Comparison of ENCODE assay signal across 8 mouse cellular contexts in genomic region chr7:25424429-25424828, GRCm38 (mm10). TPM values are rescaled to one million over a fixed set of nuclear protein-coding genes. Genes with fewer than 3 reads are reported as not detected.
DNase-seq lines count a peak whose midpoint lies in the region; ATAC-seq and TF ChIP-seq lines count a peak whose summit lies in the region.

No protein-coding gene starts in this region.

- H3K4me1 ChIP-seq in MEL (ENCODE audit: control insufficient read depth in 1 of 2, insufficient read depth in 2 of 2, low read length in 2 of 2): no peaks in the 10 kb centered on the region
- no peaks in the 10 kb centered on the region for H3K4me1 ChIP-seq in forebrain, embryonic 11.5 days (replicated peaks; ENCODE audit: control insufficient read depth, insufficient read depth, low read length)
- H3K4me1 ChIP-seq in hindbrain, embryonic 15.5 days (replicated peaks): no peaks in the 10 kb centered on the region; the same call in 1 of the 2 replicates

- TF ChIP-seq EP300 in MEL (IDR thresholded peaks at IDR 0.05; ENCODE audit: low read depth in 1 of 2, low read length in 2 of 2): no peak

- ATAC-seq in forebrain, embryonic 11.5 days (replicated peaks; ENCODE audit: low FRiP score): peak; percentile 42; the same call in 1 of the 2 replicates
- ATAC-seq in hindbrain, embryonic 15.5 days (ENCODE audit: low FRiP score, low read depth): peak; percentile 29; the same call in 1 of the 2 replicates
- ATAC-seq in megakaryocyte, adult 5-6 weeks (ENCODE audit: poor library complexity, severe bottlenecking): peak; percentile 83

- H3K4me3 ChIP-seq in MEL (ENCODE audit: control insufficient read depth in 1 of 2, insufficient read depth in 1 of 2, low read depth in 2 of 2, low read length in 2 of 2): no peak overlapping the region
- H3K4me3 ChIP-seq in forebrain, embryonic 11.5 days (ENCODE audit: low read depth, low read length): no peak overlapping the region
- no peak overlapping the region for H3K4me3 ChIP-seq in hindbrain, embryonic 15.5 days

- no peak overlapping the region for H3K27ac ChIP-seq in MEL (ENCODE audit: control insufficient read depth, low read depth, low read length)
- no peak overlapping the region for H3K27ac ChIP-seq in forebrain, embryonic 11.5 days (ENCODE audit: low read depth, low read length)
- H3K27ac ChIP-seq in hindbrain, embryonic 15.5 days (replicated peaks): no peak overlapping the region

- H3K79me2 ChIP-seq in MEL (ENCODE audit: control insufficient read depth, insufficient read depth, low read length, poor library complexity): no peaks in the 10 kb centered on the region

- peak; percentile 87 for TF ChIP-seq RAD21 in MEL (IDR thresholded peaks at IDR 0.05; ENCODE audit: low read depth, low read length)

- no peaks in the 10 kb centered on the region for H3K9me3 ChIP-seq in MEL (replicated peaks; ENCODE audit: insufficient read depth, low read length)
- H3K9me3 ChIP-seq in forebrain, embryonic 11.5 days (ENCODE audit: control insufficient read depth, low read length): no peaks in the 10 kb centered on the region
- H3K9me3 ChIP-seq in hindbrain, embryonic 15.5 days: no peaks in the 10 kb centered on the region

- no peak overlapping the region for H3K9ac ChIP-seq in MEL (ENCODE audit: control insufficient read depth, low read depth, low read length, poor library complexity, severe bottlenecking)
- no peak overlapping the region for H3K9ac ChIP-seq in forebrain, embryonic 11.5 days (ENCODE audit: low read length)
- H3K9ac ChIP-seq in hindbrain, embryonic 15.5 days: no peak overlapping the region

- H3K36me3 ChIP-seq in MEL (ENCODE audit: control insufficient read depth in 1 of 2, insufficient read depth in 2 of 2, low read length in 2 of 2): no peaks in the 10 kb centered on the region
- H3K36me3 ChIP-seq in forebrain, embryonic 11.5 days (ENCODE audit: control insufficient read depth, insufficient read depth, low read length): no peaks in the 10 kb centered on the region
- no peaks in the 10 kb centered on the region for H3K36me3 ChIP-seq in hindbrain, embryonic 15.5 days

- WGBS in forebrain, embryonic 11.5 days: 37% methylated on average over 4 of the region's 4 CpGs
- 37% methylated on average over 4 of the region's 4 CpGs for WGBS in hindbrain, embryonic 15.5 days

- no peak overlapping the region for H3K4me2 ChIP-seq in forebrain, embryonic 11.5 days (ENCODE audit: low read depth, low read length, severe bottlenecking)
- no peak overlapping the region for H3K4me2 ChIP-seq in hindbrain, embryonic 15.5 days

- TF ChIP-seq POLR2A in MEL (IDR thresholded peaks at IDR 0.05; ENCODE audit: control insufficient read depth in 1 of 2, insufficient read depth in 1 of 2, low read depth in 1 of 2, low read length in 2 of 2, poor library complexity in 1 of 2): no peak

- TF ChIP-seq CTCF in MEL (IDR thresholded peaks at IDR 0.05 in 2 of 3, conservative IDR thresholded peaks at IDR 0.05 in 1 of 3; ENCODE audit: control insufficient read depth in 1 of 3, insufficient read depth in 1 of 3, low read depth in 2 of 3, low read length in 3 of 3, poor library complexity in 1 of 3, severe bottlenecking in 1 of 3): peak; percentile 69 to 91 (median 78)

- no peaks in the 10 kb centered on the region for H3K27me3 ChIP-seq in MEL (ENCODE audit: control insufficient read depth in 1 of 2, insufficient read depth in 2 of 2, low read length in 2 of 2)
- no peaks in the 10 kb centered on the region for H3K27me3 ChIP-seq in forebrain, embryonic 11.5 days (ENCODE audit: control insufficient read depth, insufficient read depth, low read length)
- H3K27me3 ChIP-seq in hindbrain, embryonic 15.5 days: no peaks in the 10 kb centered on the region

- peak; percentile 84 for DNase-seq in MEL (ENCODE audit: low read depth, low spot score)
- peak; percentile 28 for DNase-seq in brain, embryonic 18.5 days (ENCODE audit: low read depth, low spot score)
- DNase-seq in forebrain, embryonic 11.5 days (ENCODE audit: low spot score): peak; percentile 86
- peak; percentile 53 to 72 for DNase-seq in layer of hippocampus, postnatal 36 days
- peak; percentile 63 for DNase-seq in right cerebral cortex, postnatal 25 days
- peak; percentile 34 to 86 for DNase-seq in urinary bladder, postnatal 4 days (ENCODE audit: low spot score in 2 of 2)

TF ChIP-seq in MEL, 35 proteins besides CTCF, POLR2A, EP300 and RAD21:
- TF ChIP-seq ZC3H11A (IDR thresholded peaks at IDR 0.05; ENCODE audit: low read depth, low read length): peak; percentile 81
- TF ChIP-seq GATA1 (IDR thresholded peaks at IDR 0.05; ENCODE audit: low read depth, low read length): no peak
- peak; percentile 94 for TF ChIP-seq SMC3 (IDR thresholded peaks at IDR 0.05; ENCODE audit: low read depth, low read length)
- no peak for TF ChIP-seq MAFK (IDR thresholded peaks at IDR 0.05; ENCODE audit: borderline replicate concordance, low read depth, low read length)
- no peak for TF ChIP-seq ETS1 (IDR thresholded peaks at IDR 0.05; ENCODE audit: low read depth, low read length)
TF ChIP-seq in MEL: peak in this region for 2.

RNA-seq across cellular contexts. Expression of gene Cxcl17, which starts 11.7 kb away (rescaled TPM):
- not detected in 2 replicates for total RNA-seq in MEL (2012; rRNA removed)
- not detected for polyA plus RNA-seq in MEL (2012; ENCODE audit: insufficient read depth in 1 of 2, insufficient read length in 2 of 2, low read depth in 1 of 2, low replicate concordance in 2 of 2, missing spikeins in 1 of 2)
- 0.69 TPM in 1 of 2 replicates, not detected in the other for polyA plus RNA-seq in forebrain, embryonic 11.5 days (2014; fragmentation: Nextera tagmentation; extraction: Ambion mirVana)
- 1.2 and 1.3 TPM in 2 replicates for polyA plus RNA-seq in hindbrain, embryonic 15.5 days (2015; fragmentation: Nextera tagmentation; extraction: Ambion mirVana)
- total RNA-seq in layer of hippocampus, postnatal 36 days (2021): not detected
- total RNA-seq in megakaryocyte, adult 5-6 weeks (2015): not detected in 2 replicates
- not detected in 2 replicates for total RNA-seq in megakaryocyte, adult 5-6 weeks (2017)

RNA-seq across cellular contexts. Expression of gene Lipe, which starts 25.9 kb away (rescaled TPM):
- 4.1 and 4.5 TPM in 2 replicates for total RNA-seq in MEL (2012; rRNA removed)
- polyA plus RNA-seq in MEL (2012; ENCODE audit: insufficient read depth in 1 of 2, insufficient read length in 2 of 2, low read depth in 1 of 2, low replicate concordance in 2 of 2, missing spikeins in 1 of 2): 10 to 100 TPM in 1 of 2 experiments, not detected in 1; 15.4 TPM
- polyA plus RNA-seq in forebrain, embryonic 11.5 days (2014; fragmentation: Nextera tagmentation; extraction: Ambion mirVana): 3.0 and 3.8 TPM in 2 replicates
- polyA plus RNA-seq in hindbrain, embryonic 15.5 days (2015; fragmentation: Nextera tagmentation; extraction: Ambion mirVana): 9.9 and 11.0 TPM in 2 replicates
- 10 to 100 TPM in 1 of 2 experiments, 1 to 10 TPM in 1; 7.3 to 10.4 TPM for total RNA-seq in layer of hippocampus, postnatal 36 days (2021)
- 17.4 and 20.6 TPM in 2 replicates for total RNA-seq in megakaryocyte, adult 5-6 weeks (2015)
- 17.3 and 23.6 TPM in 2 replicates for total RNA-seq in megakaryocyte, adult 5-6 weeks (2017)

RNA-seq across cellular contexts. Expression of gene Ceacam1, which starts 53.0 kb away (rescaled TPM):
- total RNA-seq in MEL (2012; rRNA removed): 0.27 and 0.46 TPM in 2 replicates
- polyA plus RNA-seq in MEL (2012; ENCODE audit: insufficient read depth in 1 of 2, insufficient read length in 2 of 2, low read depth in 1 of 2, low replicate concordance in 2 of 2, missing spikeins in 1 of 2): 1 to 10 TPM in 1 of 2 experiments, not detected in 1; 1.5 TPM
- 0.51 and 0.81 TPM in 2 replicates for polyA plus RNA-seq in forebrain, embryonic 11.5 days (2014; fragmentation: Nextera tagmentation; extraction: Ambion mirVana)
- polyA plus RNA-seq in hindbrain, embryonic 15.5 days (2015; fragmentation: Nextera tagmentation; extraction: Ambion mirVana): 0.99 and 1.0 TPM in 2 replicates
- 1 to 10 TPM; 2.8 to 3.0 TPM for total RNA-seq in layer of hippocampus, postnatal 36 days (2021)
- 309 and 334 TPM in 2 replicates for total RNA-seq in megakaryocyte, adult 5-6 weeks (2015)
- total RNA-seq in megakaryocyte, adult 5-6 weeks (2017): 89.9 and 122 TPM in 2 replicates

RNA-seq across cellular contexts. Expression of gene Cnfn, which starts 54.9 kb away (rescaled TPM):
- total RNA-seq in MEL (2012; rRNA removed): not detected in 2 replicates
- polyA plus RNA-seq in MEL (2012; ENCODE audit: insufficient read depth in 1 of 2, insufficient read length in 2 of 2, low read depth in 1 of 2, low replicate concordance in 2 of 2, missing spikeins in 1 of 2): not detected
- 0.28 TPM in 1 of 2 replicates, not detected in the other for polyA plus RNA-seq in forebrain, embryonic 11.5 days (2014; fragmentation: Nextera tagmentation; extraction: Ambion mirVana)
- not detected in 2 replicates for polyA plus RNA-seq in hindbrain, embryonic 15.5 days (2015; fragmentation: Nextera tagmentation; extraction: Ambion mirVana)
- not detected for total RNA-seq in layer of hippocampus, postnatal 36 days (2021)
- not detected in 2 replicates for total RNA-seq in megakaryocyte, adult 5-6 weeks (2015)
- not detected in 2 replicates for total RNA-seq in megakaryocyte, adult 5-6 weeks (2017)

Comparison
In these comparisons a context has a peak if more than half of its experiments do, and no peak if none do; other contexts are left out.
1. DNase-seq: peak in every context shown above with its lines; median percentile 86 in forebrain, embryonic 11.5 days; 84 in MEL; 63 in right cerebral cortex, postnatal 25 days; 62 in layer of hippocampus, postnatal 36 days; 60 in urinary bladder, postnatal 4 days; 28 in brain, embryonic 18.5 days.
2. ATAC-seq: peak in every context shown above with its lines; median percentile 83 in megakaryocyte, adult 5-6 weeks; 42 in forebrain, embryonic 11.5 days; 29 in hindbrain, embryonic 15.5 days.
3. RNA of gene Ceacam1, which starts 53.0 kb away (total RNA-seq): 89.9 to 334 TPM in megakaryocyte, adult 5-6 weeks; 2.8 to 3.0 TPM in layer of hippocampus, postnatal 36 days and 0.27 to 0.46 TPM in MEL; every median in the first group is over 10 times any median in the second.